Mouse (Mus musculus) adrenal gland (tissue): ENCODE measurements around the gene Gramd1b.

Experiments used
- intact Hi-C: fragments of 180-260 bp; cut with DNase I; formaldehyde crosslinking; loops from one replicate; pipeline ENCODE4 v1.15.1; 2025

Gramd1b gene

DNA sequence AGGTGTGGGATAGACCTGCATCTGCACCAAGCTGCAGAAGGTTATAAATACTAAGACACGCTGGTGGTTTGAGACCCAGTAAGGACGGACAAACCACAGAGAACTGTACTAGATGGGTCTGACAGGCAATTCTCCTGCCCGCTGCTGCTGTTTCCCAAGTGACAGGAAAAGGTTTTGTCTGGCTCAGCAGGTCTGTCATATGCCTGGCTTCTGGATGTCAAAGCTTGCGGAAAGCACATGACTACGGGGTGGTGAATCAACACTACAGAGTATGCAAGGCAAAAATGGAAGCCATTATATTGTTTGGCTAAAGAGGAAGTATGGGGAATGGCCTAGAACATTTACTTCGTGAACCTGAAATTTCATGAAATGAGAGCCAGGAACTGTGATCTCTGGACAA lies 10.1 kb downstream of the Gramd1b start:
- intact Hi-C loops, result no loop called here

DNA sequence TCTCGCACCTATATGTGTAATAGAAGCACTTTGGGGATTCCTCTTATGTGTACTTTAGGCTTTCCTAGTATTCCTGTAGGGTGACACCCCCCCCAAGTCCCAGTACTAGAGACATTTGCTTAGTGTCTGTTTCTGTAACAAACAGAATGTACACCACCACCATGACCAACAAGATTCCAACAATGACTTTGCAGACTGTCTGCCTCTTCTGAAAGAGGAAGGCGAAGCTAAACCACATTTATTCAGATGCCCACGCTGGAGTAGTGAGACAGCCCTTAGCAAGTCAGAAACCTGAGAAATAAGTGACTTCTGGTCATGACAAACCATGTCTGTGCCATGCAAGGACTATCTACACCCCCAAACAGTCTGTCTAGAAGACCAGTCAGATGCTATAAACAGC lies 11.9 kb downstream of the Gramd1b start:
- intact Hi-C loops, result no loop called here

DNA sequence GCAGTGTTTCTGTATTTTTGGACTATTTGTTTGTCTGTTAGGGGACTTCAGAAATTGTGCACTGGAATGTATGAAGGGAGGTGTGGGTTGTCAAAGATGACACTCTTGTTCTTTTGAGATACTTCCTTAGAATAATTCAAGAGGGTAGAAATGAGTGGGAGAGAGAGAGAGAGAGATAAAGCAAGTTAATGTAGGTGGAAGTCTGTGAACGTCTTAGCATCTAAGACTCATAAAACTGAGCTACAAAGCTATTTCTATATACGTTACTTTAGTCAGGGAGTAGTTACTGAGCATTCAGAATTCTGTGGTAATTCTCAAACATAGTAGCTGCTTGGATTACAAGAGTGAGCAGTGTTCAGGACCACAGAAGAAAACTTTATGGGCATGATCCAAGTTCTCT lies 19.2 kb downstream of the Gramd1b start:
- intact Hi-C loops, result no loop called here

DNA sequence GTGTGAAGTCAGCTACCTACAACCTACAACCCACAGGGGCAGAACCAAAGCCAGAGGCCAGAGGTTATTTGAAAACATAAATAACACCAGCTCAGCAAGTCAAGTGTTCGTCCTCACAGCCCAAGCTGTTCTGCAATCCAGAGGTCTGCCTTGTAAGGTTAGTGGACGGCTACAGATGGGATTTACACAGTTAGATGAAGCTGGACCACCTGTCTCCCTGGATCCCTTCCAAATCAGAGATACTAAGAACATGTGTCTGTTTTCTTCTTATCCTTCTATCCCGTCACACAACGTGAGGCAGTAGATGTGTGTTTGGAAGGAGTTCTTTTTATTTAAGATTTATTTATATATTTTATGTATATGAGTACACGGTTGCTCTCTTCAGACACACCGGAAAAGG lies 21.7 kb downstream of the Gramd1b start:
- intact Hi-C loops, result no loop called here

DNA sequence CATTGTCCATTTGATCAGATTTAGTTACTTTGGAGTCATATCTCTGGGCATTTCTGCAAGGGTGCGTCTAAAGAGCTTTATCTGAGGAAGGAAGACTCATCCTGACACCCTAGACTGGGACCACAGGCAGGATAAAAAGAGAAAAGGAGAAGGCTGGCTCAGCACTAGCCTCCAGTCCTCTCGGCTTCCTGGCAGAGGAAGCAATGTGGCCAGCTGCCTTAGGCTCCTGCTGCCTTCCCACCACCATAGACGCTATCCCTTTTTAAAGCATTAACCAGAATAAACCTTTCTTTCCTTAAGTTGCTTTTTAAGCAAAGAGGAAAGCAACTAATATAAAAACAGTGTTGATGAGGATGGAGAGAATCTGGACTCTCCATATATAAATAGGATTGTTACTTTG lies 24.6 kb downstream of the Gramd1b start:
- intact Hi-C loops, result no loop called here

DNA sequence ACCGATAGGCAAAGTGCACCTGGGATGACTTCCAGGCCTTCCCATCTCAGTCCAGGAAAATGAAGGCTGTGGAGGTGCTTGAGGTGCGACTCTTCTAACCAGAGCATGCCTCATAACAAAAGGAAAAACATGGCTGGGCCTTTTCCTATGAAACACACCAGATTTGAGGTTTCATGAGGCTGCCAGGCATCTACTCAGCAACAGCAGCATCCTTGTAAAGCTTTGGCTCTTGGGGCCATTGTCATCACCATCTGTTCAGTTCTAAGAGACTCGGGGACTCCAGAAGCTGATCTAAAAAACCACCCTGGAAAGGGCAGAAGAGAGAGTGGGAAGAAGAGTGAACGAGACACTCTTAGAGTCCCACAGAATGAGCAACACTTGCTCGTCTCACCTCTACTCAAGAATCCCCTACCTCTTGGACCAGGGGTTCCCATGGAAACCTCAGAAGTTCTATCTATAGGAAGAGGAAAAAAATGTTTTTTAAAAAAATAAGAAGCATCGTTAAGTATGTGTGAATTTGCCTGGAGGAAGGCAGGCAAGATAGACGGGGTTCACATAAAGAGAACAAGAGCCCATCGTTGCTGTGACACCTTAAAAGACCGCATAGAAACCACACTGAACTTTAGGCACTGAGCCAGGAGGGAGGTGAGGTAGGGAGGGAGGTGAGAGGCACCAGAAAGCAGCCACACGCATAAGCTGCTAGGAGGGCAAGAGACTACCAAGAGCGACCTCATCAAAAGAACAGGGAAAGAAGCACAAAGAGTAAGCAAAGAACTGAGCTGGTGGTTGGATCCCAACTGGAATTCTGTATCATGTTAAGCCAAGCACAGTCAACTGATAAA lies 25.5 kb downstream of the Gramd1b start:
- intact Hi-C loops, result no loop called here

DNA sequence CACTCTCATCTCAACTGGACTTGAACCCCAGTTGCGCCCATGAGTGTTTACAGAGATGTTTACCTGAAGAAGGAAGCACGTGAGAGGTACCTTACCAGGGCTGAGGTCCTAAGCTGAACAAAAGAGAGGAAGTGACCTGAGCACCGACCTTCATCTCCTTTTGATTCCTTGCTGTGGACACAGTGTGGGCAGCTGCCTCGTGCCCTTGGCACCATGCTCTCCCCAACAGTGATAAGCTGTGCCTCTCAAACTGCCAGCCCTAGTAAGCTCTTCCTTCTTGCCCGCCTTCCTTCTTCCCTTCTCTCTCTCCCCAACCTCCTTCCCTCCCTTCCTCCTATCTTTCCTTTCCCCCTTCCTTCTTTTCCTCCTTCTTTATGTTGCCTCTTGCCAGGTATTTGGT lies 26.3 kb downstream of the Gramd1b start:
- intact Hi-C loops, result no loop called here

DNA sequence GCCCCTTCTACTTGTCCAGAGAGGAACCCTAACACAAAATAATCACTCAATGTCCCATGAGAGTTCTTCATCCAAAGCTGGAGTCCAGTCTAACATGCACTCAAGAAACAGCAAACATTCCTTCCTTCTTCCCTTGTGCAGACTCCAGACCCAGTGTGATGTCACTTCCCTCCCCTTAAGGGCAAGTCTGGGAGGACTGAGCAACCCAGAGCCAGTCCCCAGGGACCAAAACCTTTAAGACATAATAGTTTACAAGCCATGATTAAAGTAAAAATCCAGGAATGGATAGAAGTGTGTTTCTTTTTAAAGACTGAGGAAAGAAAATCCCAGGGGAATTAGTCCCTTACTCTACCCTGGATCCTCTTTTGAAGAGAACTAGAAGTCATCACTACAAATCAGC lies 30.5 kb downstream of the Gramd1b start:
- intact Hi-C loops, result no loop called here

DNA sequence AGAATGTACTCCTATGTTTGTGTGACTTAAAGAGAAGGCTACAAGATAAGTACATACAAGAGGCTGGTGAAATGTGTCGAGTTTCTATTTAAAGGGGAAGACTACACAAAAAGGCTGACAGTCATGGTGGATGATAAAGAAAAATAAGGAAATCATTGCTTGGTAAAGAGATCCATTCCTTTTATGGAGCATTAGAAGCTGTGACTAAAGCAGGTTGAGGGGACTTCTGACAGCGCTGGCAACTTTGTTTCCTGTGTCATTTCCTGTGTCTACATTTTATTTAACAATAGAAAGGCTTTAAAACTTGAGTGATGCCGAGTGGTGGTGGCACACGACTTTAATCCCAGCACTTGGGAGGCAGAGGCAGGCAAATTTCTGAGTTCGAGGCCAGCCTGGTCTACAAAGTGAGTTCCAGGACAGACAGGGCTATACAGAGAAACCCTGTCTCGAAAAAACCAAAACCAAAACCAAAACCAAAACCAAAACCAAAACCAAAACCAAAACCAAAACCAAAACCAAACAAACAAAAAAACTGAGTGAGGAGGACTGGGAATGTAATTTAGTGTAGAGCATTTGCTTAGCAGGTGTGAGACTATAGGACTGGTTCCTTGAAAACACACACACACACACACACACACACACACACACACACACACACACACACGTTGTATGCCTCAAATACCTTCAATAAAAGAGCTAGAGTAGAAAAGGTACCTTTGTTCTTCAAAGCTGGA lies 48.7 kb downstream of the Gramd1b start:
- intact Hi-C loops, result loop anchor here (5.0 kb wide), 1 partner anchor 95 kb away; no protein-coding TSS in a partner anchor

DNA sequence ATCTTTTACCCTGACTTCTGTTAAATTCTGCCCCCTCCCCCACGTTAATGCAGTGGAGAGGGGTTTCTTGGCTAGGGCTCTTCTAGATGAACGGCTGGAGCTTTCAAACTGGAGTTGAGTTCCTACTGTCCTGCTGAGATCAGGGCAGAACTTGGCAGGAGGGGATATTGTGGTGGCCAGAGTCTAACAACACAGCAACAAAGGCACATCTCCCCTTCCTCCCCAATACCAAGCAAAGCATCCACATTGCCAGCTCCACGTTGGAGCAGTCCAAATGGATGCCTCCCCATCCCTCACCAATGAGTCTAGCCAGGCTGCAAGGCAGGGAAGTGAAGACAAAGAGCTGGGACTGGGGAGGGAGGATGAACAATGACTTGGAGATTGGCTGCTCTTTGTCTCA lies 49.9 kb downstream of the Gramd1b start:
- intact Hi-C loops, result loop anchor here (5.0 kb wide), 1 partner anchor 96 kb away; no protein-coding TSS in a partner anchor

DNA sequence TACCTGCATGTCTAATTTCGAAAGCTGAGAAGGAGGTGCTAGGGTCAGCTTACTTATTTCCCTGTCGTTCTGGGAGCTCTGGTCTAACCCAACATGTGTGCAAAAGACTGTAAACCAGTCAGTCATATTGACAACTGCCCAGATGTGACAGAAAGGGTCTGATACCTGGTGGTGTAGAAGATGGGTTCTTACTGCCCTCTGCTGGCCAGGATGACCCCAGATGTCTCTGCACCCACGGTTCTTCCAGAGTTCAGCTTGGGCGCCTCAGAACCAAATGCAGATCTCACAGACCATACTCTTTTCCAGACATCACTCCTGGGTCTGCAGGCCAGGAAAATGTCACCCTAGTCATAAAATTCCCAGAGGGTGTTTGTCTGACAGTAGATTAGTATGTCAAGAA lies 51.9 kb downstream of the Gramd1b start:
- intact Hi-C loops, result loop anchor here (2.0 kb wide), 1 partner anchor 65 kb away; no protein-coding TSS in a partner anchor

DNA sequence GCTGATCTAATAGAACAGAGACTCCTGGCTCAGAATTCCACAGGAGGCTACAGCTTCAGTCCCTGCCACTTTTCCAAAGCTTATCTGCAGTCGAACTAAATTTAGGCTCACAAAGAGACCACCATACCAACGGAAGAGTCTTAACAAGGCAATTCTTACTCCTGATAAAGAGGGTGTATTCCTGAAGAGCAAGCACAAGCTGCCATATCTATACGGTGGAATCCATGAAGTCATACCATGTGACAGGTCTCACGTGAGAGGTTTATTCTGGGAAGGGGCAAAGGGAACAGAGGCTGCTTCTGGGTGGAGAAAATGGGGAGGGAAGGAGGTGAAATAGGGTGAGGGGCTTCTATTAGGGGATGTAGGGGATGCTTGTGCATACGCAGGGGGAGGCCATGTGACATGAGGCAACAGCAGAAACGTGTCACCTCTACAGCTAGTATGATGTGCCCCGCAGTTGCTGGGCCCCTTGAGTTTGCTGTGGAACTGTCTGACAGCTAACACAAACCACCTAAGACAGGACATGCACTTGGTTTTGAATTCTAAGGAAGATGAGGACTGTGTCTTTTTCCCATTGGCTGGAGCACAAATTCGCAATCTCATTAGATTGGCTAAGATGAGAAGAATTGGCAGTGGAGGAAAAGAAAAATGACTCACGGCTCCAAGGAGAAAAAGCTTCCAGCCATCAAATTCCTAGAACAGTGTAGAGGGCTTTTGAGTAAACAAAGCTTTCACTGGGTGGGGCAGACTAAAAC lies 52.9 kb downstream of the Gramd1b start:
- intact Hi-C loops, result loop anchor here (2.0 kb wide), 1 partner anchor 64 kb away; no protein-coding TSS in a partner anchor

DNA sequence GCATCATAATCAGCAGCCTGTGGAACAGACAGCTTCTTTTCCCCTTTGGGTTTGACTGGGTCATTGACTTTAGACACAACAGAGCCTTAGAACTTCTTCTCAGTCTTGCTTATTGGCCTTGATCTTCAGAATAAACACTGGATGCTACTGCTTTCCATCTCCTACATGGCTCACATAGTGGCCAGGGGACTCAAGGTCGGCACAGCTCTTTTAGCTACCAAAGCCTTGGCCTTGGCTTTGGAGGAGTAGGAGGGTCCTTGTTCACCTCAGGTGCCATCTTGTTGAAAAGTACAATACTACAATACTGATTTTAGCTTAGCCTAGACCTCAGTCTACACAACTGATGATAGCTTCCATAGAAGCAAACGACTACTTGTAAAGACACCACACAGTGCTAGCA lies 53.6 kb downstream of the Gramd1b start:
- intact Hi-C loops, result loop anchor here (2.0 kb wide), 1 partner anchor 63 kb away; no protein-coding TSS in a partner anchor

DNA sequence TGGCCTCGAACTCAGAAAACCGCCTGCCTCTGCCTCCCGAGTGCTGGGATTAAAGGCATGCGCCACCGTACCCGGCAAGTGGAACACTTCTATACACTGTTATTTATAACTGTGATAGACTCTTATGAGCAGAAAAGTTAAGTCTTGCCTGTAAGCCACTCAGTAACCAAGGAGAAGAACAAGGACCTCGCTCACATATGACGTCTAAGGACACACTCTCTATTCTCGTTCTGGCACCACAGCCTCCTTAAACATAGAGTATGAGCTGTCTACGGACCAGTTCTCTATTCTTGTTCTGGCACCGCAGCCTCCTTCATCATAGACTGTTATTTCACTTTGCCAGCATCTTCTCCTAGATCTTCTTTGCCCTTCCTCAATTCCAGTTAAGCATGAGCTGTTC lies 55.1 kb downstream of the Gramd1b start:
- intact Hi-C loops, result no loop called here

DNA sequence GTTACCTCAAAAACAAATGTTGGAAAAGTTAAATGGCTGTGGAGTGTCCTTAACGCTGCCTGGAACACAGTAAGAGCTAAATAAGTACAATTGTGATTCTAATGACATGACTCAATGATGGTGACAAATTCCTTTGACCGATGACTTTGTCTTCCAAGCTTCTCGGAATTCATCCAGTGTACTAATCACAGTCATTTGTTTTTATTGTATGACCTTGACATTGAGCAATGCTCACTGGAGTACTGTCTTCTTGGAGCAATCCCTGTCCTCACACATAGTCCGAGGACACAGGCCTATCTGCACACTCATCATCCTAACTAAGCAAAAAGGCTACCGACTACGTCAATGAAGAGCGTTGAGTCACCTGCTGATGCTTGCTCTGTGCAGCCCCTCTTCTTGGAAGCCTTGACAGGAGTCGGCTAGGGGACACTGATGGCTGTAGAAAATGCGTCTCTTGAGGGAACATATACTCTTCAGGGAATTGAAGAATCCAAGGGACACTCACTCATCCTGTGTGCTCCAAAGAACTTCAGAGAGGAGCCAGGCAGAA lies 58.1 kb downstream of the Gramd1b start:
- intact Hi-C loops, result loop anchor here (2.0 kb wide), 1 partner anchor 16 kb away; no protein-coding TSS in a partner anchor

DNA sequence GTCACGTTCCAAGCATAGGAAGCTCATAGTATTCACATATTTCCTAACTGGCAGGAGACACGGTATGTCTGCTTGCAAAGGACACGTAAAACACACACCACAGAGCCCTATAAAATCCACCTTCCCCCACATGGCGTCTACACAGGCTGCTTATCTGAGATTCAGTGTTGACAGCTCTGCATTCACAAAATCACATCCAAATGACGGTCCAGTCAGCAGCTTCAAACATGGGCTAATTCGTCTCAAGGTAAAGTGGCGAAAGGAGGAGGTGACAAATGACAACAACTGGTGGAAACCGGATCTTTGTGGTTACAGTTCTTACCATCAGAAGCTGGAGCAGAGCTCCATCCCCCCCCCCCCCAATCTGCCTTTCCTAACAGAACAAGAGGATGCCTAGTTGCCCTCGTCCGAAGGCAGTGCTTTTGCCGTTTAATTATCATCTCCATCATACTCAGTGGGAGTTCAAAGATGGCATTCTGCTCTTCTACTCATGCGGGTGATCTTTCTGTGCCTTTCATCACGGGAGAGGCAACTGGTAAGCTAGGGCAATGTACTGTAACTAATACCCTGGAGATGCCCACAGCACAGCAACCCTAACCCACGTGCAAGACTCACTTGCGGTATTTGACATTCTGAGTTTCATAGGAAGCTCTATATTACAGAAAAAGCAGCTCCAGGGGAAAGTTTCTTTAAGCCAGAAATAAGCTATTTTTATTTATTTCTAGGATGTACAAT lies 61.6 kb downstream of the Gramd1b start:
- intact Hi-C loops, result no loop called here

DNA sequence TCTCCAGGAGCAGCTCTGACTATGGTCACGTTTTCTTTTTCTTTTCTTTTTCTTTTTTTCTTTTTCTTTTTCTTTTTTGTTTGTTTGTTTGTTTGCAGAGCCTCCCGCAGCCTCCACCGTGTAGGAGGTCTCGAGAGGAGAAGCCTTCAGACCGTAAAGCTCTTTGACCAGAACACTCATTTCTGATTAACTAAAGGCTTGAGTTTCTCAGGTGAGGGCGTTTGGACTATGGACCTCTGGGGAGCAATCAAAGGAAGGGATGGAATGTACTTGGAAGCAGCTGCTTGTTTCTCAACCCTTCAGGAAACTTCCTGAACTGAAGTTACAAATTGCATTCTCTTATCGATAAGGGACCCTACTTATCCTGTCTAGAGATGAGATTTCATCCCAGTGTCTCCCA lies 64.4 kb downstream of the Gramd1b start:
- intact Hi-C loops, result no loop called here

DNA sequence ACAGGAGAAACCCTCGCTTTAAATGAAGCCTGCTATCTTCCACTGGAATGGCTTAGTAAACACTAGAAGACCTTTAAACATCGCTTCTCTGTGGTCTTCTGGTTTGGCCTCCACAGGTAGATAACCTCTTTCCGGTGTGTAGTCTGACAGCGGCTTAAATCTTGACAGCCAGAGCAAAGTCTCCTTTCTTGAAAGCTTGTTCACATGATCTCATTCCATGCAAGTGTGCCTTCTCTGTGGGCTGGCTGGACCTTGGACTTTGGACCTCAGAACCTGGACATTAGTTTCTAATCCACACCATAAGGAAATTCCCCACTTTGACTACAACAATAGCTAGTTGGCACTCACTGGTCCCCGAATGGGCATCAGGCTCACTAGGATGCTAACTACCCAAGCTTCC lies 65.6 kb downstream of the Gramd1b start:
- intact Hi-C loops, result no loop called here

DNA sequence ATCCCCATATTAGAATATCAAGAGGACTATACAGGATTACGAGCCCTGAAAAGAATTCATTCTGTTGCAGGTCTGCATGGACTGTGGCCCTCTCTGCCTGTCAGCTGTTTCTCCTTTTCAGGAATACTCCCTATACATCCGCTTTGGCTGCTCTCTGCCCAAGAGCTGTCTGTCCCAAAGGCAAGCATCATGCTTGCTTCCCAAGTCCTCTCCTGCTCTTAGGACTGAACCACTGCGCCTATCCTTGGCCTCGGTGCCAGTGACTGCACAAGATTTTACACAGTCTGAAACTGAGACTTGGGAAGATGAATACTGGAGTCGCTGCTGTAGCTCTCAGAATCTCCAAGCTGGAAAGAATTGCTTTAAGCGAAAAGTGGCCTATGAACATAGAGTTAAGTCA lies 68.8 kb downstream of the Gramd1b start:
- intact Hi-C loops, result no loop called here

DNA sequence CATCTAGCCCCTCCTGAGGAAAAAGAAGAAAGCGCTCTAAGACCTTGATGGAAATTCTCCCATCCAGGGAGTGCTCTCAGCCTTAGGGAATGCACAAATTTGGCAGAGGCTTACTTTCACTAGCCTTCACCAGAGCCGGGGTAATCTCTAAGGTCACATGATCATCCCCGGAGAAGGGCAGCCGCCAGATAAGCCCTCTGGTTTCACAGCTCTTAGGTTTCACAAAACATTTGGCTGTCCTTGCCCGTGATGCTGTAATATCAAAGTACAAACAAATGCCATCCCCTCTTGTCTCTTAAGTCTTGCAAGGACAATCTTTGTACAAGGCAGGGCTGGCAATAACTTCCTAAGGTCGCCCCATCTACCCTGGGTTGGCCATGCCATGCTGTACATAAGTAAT lies 70.4 kb downstream of the Gramd1b start:
- intact Hi-C loops, result no loop called here
